Mouse (Mus musculus) hindbrain, embryonic 12.5 days (tissue): ENCODE data around the gene Dlgap4. TPM values are rescaled to one million over a fixed set of nuclear protein-coding genes. Genes with fewer than 3 reads are reported as not detected.

Source experiments
- ATAC-seq: fragments of 200-750 bp; cut with Nextera tagmentation; 2 replicates; pipeline ENCODE4 v1.8.0; 2017; ENCODE audit warnings: moderate TSS enrichment; ENCODE audit not compliant: low FRiP score
- H3K27ac ChIP-seq: fragments of 300-500 bp; sonication (generic); 2 replicates; pipeline ENCODE4 v1.5.1; 2016; ENCODE audit warnings: mild to moderate bottlenecking
- H3K27me3 ChIP-seq: fragments of 300-500 bp; sonication (generic); 2 replicates; pipeline ENCODE4 v1.6.1; 2016; ENCODE audit warnings: mild to moderate bottlenecking
- H3K36me3 ChIP-seq: fragments of 300-500 bp; sonication (generic); 2 replicates; pipeline ENCODE4 v1.6.1; 2016; ENCODE audit warnings: mild to moderate bottlenecking
- H3K4me1 ChIP-seq: fragments of 300-500 bp; sonication (generic); 2 replicates; pipeline ENCODE4 v1.6.1; 2016
- H3K4me2 ChIP-seq: fragments of 300-500 bp; sonication (generic); replicated peaks from 2 replicates; pipeline ENCODE4 v1.6.1; 2016; ENCODE audit warnings: mild to moderate bottlenecking
- H3K4me3 ChIP-seq: fragments of 300-500 bp; sonication (generic); 2 replicates; pipeline ENCODE4 v1.5.1; 2016; ENCODE audit warnings: mild to moderate bottlenecking
- H3K9ac ChIP-seq: fragments of 300-500 bp; sonication (generic); 2 replicates; pipeline ENCODE4 v1.6.1; 2016; ENCODE audit warnings: mild to moderate bottlenecking, moderate library complexity
- H3K9me3 ChIP-seq: fragments of 300-500 bp; sonication (generic); replicated peaks from 2 replicates; pipeline ENCODE4 v1.6.1; 2016; ENCODE audit warnings: mild to moderate bottlenecking
- WGBS: fragments of 180-500 bp; shearing (Covaris S2); methylation state at CpG from one replicate; pipeline ENCODE4 v1.1.7; 2016; 5-methylcytosine and 5-hydroxymethylcytosine counted together
- polyA plus RNA-seq: library from polyadenylated mRNA; unstranded; fragments of >200 nt; fragmentation: Nextera tagmentation; extraction: Ambion mirVana; gene quantifications from 2 replicates; pipeline ENCODE4 v1.2.1, GENCODE M21; 2016

Gene Dlgap4
- polyA plus RNA-seq, 1 experiment from 2014 or later: 202 TPM

GRCm38 (mm10) chr2:156646877-156647276 is 33.4 kb downstream of the Dlgap4 start:
- no peak for ATAC-seq
- no peak overlapping the region for H3K4me3 ChIP-seq
- H3K36me3 ChIP-seq: no peaks in the 10 kb centered on the region
- no peak overlapping the region for H3K9ac ChIP-seq
- H3K27ac ChIP-seq: no peak overlapping the region
- peaks cover 19% of the 10 kb centered on the region for H3K4me1 ChIP-seq
- 77% methylated on average over 5 of the region's 5 CpGs for WGBS
- no peaks in the 10 kb centered on the region; the same call in 1 of the 2 replicates for H3K27me3 ChIP-seq
- H3K9me3 ChIP-seq: no peaks in the 10 kb centered on the region; the same call in 1 of the 2 replicates
- no peak overlapping the region for H3K4me2 ChIP-seq

DNA sequence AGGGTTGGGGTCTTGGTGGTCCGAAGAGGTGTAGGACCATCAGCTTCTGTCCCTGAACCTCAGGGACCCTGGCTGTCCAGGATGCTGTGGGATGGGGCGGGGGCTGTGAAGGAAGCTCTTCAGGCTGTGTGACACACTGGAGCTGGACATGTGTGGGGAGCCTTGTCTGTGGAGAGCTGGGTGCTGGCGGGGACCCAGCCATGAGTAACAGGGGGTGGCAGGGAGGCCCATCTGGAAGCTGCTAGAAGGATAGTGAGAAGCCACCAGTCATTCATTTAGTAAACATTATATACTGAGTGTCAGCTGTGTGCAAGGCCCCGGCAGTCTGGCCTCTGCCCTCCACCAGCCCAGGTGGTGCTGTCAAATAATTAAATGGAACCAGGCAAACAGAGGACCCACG is 34.5 kb downstream of the Dlgap4 start:
- Histone ChIP-seq H3K4me1 (peaks cover 17% of the 10 kb centered on the region), H3K9me3 (no peaks in the 10 kb centered on the region; the same call in 1 of the 2 replicates), H3K27me3 (no peaks in the 10 kb centered on the region; the same call in 1 of the 2 replicates), H3K4me2 (no peak overlapping the region), H3K27ac (no peak overlapping the region), H3K4me3 (no peak overlapping the region), H3K36me3 (no peaks in the 10 kb centered on the region), H3K9ac (no peak overlapping the region)
- no peak for ATAC-seq
- 72% methylated on average over 5 of the region's 5 CpGs for WGBS

- WGBS: 87% methylated on average over 5 of the region's 5 CpGs
- no peak overlapping the region for H3K4me2 ChIP-seq
- no peaks in the 10 kb centered on the region; the same call in 1 of the 2 replicates for H3K27me3 ChIP-seq
- H3K4me3 ChIP-seq: no peak overlapping the region
- no peak overlapping the region for H3K9ac ChIP-seq
- no peaks in the 10 kb centered on the region for H3K9me3 ChIP-seq
- ATAC-seq: no peak
- H3K27ac ChIP-seq: no peak overlapping the region
- H3K36me3 ChIP-seq: no peaks in the 10 kb centered on the region
- peaks cover 13% of the 10 kb centered on the region; the same call in 1 of the 2 replicates for H3K4me1 ChIP-seq
These were observed 35.9 kb downstream of the Dlgap4 start for GRCm38 (mm10) chr2:156649450-156649849.

GRCm38 (mm10) chr2:156651019-156651418 is 37.5 kb downstream of the Dlgap4 start:
- no peak overlapping the region; the same call in 1 of the 2 replicates for H3K9ac ChIP-seq
- H3K4me1 ChIP-seq: peaks cover 13% of the 10 kb centered on the region; the same call in 1 of the 2 replicates
- H3K27ac ChIP-seq: no peak overlapping the region
- no peaks in the 10 kb centered on the region; the same call in 1 of the 2 replicates for H3K27me3 ChIP-seq
- WGBS: 55% methylated on average over 6 of the region's 6 CpGs
- peak; percentile 45; the same call in 1 of the 2 replicates for ATAC-seq
- H3K36me3 ChIP-seq: no peaks in the 10 kb centered on the region
- no peak overlapping the region for H3K4me2 ChIP-seq
- H3K4me3 ChIP-seq: no peak overlapping the region
- H3K9me3 ChIP-seq: no peaks in the 10 kb centered on the region

DNA sequence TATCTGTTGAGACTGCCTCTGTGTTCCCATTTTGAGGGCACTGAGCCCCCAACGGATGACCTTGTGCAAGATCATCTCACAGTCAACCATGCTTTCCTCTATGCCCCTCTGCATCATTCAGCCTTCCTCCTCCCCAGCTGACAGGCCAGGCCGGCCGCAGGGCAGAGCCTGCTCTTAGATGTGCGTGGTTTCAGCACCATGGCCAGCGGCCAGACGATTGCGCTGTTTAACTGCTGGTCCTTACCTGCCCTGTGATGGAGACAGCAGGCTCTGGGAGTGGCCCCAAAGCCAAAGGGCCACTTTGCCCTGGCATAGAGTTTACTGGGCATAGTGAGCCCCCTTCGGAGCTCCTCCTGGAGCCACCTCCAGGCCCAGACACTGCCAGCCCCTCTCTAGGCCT is 39.3 kb downstream of the Dlgap4 start:
- Histone ChIP-seq H3K27ac (no peak overlapping the region), H3K27me3 (no peaks in the 10 kb centered on the region; the same call in 1 of the 2 replicates)
- ATAC-seq: no peak

GRCm38 (mm10) chr2:156654148-156654547 is 40.6 kb downstream of the Dlgap4 start:
- peaks cover 13% of the 10 kb centered on the region; the same call in 1 of the 2 replicates for H3K4me1 ChIP-seq
- ATAC-seq: no peak

More for the DNA sequence above, 39.3 kb downstream of the Dlgap4 start:
- Histone ChIP-seq H3K4me3 (no peak overlapping the region), H3K4me2 (no peak overlapping the region), H3K36me3 (no peaks in the 10 kb centered on the region), H3K9me3 (no peaks in the 10 kb centered on the region), H3K4me1 (peaks cover 13% of the 10 kb centered on the region; the same call in 1 of the 2 replicates), H3K9ac (no peak overlapping the region)
- WGBS: 11% methylated on average over 8 of the region's 8 CpGs

DNA sequence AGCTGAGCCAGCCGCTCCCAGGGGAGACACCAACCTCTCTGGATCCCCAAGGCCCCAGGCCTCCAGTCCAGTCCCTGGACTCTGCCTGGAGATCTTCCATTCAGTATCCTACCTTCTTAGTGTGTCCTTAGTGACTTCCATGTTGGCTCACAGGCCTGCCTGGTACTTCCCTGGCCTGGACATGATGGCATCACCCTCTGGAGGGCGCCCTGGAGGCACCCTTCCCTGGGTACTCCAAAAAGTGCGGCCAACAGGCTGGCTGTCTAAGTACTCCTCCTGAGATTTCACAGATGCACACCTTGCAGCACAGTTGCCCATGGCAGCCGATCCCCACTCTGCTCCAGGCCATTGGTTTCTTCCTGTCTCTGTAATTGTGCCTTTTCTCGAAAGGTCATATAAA is 42.1 kb downstream of the Dlgap4 start:
- peaks cover 7% of the 10 kb centered on the region; the same call in 1 of the 2 replicates for H3K4me1 ChIP-seq
- WGBS: 64% methylated on average over 5 of the region's 5 CpGs
- no peak for ATAC-seq
- H3K4me2 ChIP-seq: no peak overlapping the region
- H3K9me3 ChIP-seq: no peaks in the 10 kb centered on the region
- H3K4me3 ChIP-seq: no peak overlapping the region
- H3K27me3 ChIP-seq: no peaks in the 10 kb centered on the region; the same call in 1 of the 2 replicates
- no peak overlapping the region for H3K27ac ChIP-seq
- no peak overlapping the region for H3K9ac ChIP-seq
- no peaks in the 10 kb centered on the region for H3K36me3 ChIP-seq

More at GRCm38 (mm10) chr2:156654148-156654547, 40.6 kb downstream of the Dlgap4 start:
- no peaks in the 10 kb centered on the region for H3K9me3 ChIP-seq
- 79% methylated on average over 5 of the region's 5 CpGs for WGBS
- no peaks in the 10 kb centered on the region; the same call in 1 of the 2 replicates for H3K27me3 ChIP-seq
- H3K9ac ChIP-seq: no peak overlapping the region
- no peaks in the 10 kb centered on the region for H3K36me3 ChIP-seq
- no peak overlapping the region for H3K4me3 ChIP-seq
- H3K4me2 ChIP-seq: no peak overlapping the region
- no peak overlapping the region for H3K27ac ChIP-seq

- Histone ChIP-seq H3K4me3 (no peak overlapping the region), H3K9me3 (no peaks in the 10 kb centered on the region), H3K36me3 (no peaks in the 10 kb centered on the region), H3K27ac (no peak overlapping the region), H3K4me1 (no peaks in the 10 kb centered on the region), H3K9ac (no peak overlapping the region), H3K4me2 (no peak overlapping the region), H3K27me3 (no peaks in the 10 kb centered on the region)
- 87% methylated on average over 8 of the region's 8 CpGs for WGBS
- no peak for ATAC-seq
These were observed 44.0 kb downstream of the Dlgap4 start for GRCm38 (mm10) chr2:156657522-156657921.

- WGBS: 86% methylated on average over 10 of the region's 10 CpGs
- Histone ChIP-seq H3K27me3 (peaks cover 4% of the 10 kb centered on the region; the same call in 1 of the 2 replicates), H3K4me2 (no peak overlapping the region), H3K27ac (no peak overlapping the region), H3K36me3 (no peaks in the 10 kb centered on the region), H3K4me1 (no peaks in the 10 kb centered on the region), H3K9ac (no peak overlapping the region), H3K4me3 (no peak overlapping the region), H3K9me3 (no peaks in the 10 kb centered on the region)
- ATAC-seq: no peak
These were observed 44.7 kb downstream of the Dlgap4 start for GRCm38 (mm10) chr2:156658221-156658620.

DNA sequence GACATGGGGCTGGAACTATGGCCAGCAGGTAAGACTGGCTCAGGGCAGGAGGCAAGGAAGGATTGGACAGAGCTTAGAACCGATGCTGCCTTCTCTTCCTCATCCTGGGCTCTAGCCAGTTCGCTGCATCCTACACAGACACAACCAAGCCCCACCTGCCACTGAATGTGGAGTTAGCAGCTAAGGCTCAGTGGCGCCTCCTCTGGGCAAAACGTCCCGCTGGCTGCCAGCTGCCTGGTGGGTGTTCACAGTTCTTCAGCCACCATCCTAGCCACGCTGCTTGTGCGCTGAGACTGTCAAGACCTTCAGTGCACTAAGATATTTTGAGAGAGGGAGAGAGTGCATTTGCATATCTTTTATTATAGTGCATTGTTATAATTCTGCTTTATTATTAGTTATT is 45.2 kb downstream of the Dlgap4 start:
- Histone ChIP-seq H3K4me1 (no peaks in the 10 kb centered on the region), H3K27ac (no peak overlapping the region), H3K27me3 (peaks cover 4% of the 10 kb centered on the region; the same call in 1 of the 2 replicates), H3K4me3 (no peak overlapping the region), H3K9me3 (no peaks in the 10 kb centered on the region), H3K36me3 (no peaks in the 10 kb centered on the region), H3K4me2 (no peak overlapping the region), H3K9ac (no peak overlapping the region)
- ATAC-seq: no peak
- WGBS: 68% methylated on average over 7 of the region's 7 CpGs

DNA sequence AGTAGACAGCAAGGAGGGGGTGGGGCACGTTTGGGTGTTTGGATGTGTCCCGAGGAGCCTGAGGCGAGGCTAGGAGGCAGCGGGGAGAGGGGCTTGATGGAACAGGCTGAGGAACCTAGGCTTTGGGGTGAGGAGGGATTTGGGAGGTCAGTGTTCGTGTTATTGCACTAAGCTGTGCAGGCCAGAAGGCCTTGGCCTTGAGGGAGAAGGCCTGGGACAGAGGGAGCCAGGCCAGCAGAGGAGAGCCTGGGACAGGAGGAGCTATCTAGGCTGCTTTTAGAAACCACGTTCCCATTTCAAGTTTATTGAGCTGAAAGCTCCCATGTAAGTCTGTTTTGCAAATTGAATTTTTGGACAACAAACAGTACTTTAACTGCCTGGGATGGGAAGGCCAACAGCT is 46.5 kb downstream of the Dlgap4 start:
- H3K9ac ChIP-seq: no peak overlapping the region
- no peak for ATAC-seq
- H3K4me2 ChIP-seq: no peak overlapping the region
- peaks cover 4% of the 10 kb centered on the region; the same call in 1 of the 2 replicates for H3K27me3 ChIP-seq
- WGBS: 87% methylated on average over 6 of the region's 6 CpGs
- no peaks in the 10 kb centered on the region for H3K9me3 ChIP-seq
- H3K4me3 ChIP-seq: no peak overlapping the region
- no peak overlapping the region for H3K27ac ChIP-seq
- peaks cover 8% of the 10 kb centered on the region for H3K4me1 ChIP-seq
- H3K36me3 ChIP-seq: no peaks in the 10 kb centered on the region

DNA sequence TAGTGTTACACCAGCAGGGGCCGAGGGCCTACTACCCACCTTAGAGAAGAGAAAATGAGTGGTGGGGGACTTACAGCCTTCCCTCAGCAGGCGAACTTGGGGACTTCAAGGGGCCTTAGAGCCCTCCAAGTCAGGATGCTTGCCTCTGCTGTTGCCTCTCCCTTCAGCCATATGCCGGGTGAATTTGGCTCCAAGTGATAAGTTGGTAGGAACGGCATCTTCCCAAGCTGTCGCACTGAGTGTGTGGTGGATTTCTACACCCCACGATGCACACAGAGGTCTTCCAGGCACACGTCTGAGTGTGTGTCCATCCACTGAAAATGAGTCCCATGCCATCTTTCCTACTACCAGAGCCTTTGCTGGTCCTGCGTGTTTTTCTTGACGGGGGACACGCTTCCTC is 49.7 kb downstream of the Dlgap4 start:
- Histone ChIP-seq H3K9ac (no peak overlapping the region), H3K27me3 (peaks cover 4% of the 10 kb centered on the region; the same call in 1 of the 2 replicates), H3K4me1 (peaks cover 26% of the 10 kb centered on the region), H3K4me3 (no peak overlapping the region), H3K4me2 (no peak overlapping the region), H3K9me3 (no peaks in the 10 kb centered on the region), H3K27ac (no peak overlapping the region), H3K36me3 (no peaks in the 10 kb centered on the region)
- ATAC-seq: no peak
- 76% methylated on average over 10 of the region's 10 CpGs for WGBS

DNA sequence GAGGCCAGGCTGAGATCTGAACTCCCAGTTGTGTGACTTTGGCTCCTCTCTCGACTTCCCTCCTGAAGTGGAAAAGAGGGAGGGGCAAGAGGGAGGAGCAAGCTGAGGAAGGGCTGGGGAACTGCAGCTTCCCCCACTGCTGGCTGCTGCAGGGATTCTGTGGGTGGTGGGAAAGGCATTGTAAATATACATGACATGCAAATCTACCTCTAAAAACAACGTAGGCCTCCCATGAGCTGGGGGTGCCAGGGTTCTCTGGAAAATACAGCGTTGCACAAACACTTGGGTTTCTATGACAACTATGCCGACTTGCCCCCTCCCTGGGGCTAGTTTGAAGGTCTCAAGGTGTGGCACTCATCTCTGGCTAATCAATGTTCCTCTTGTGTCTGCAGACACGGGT is 50.9 kb downstream of the Dlgap4 start:
- H3K27ac ChIP-seq: no peak overlapping the region
- H3K4me3 ChIP-seq: no peak overlapping the region
- H3K36me3 ChIP-seq: no peaks in the 10 kb centered on the region
- WGBS: 26% methylated on average over 5 of the region's 5 CpGs
- no peak overlapping the region for H3K4me2 ChIP-seq
- ATAC-seq: no peak
- no peaks in the 10 kb centered on the region for H3K9me3 ChIP-seq
- H3K27me3 ChIP-seq: peaks cover 4% of the 10 kb centered on the region; the same call in 1 of the 2 replicates
- H3K9ac ChIP-seq: no peak overlapping the region
- peaks cover 26% of the 10 kb centered on the region for H3K4me1 ChIP-seq
